ENCODE assay signal across 8 mouse cellular contexts in genomic region chr11:5892151-5892591, GRCm38 (mm10). TPM values are rescaled to one million over a fixed set of nuclear protein-coding genes. Genes with fewer than 3 reads are reported as not detected.
DNase-seq lines count a peak whose midpoint lies in the region; ATAC-seq and TF ChIP-seq lines count a peak whose summit lies in the region.

No protein-coding gene starts in this region.

- no peak for ATAC-seq in midbrain, embryonic 13.5 days
- ATAC-seq in forebrain, postnatal 0 days = no peak; the same call in 1 of the 2 replicates
- peak; percentile 91 for ATAC-seq in kidney, embryonic 15.5 days (replicated peaks; ENCODE audit: low FRiP score)
- peak; percentile 47; the same call in 1 of the 2 replicates for ATAC-seq in megakaryocyte, adult 5-6 weeks (ENCODE audit: poor library complexity, severe bottlenecking)

- H3K9ac ChIP-seq in midbrain, embryonic 13.5 days (replicated peaks) = no peak overlapping the region
- H3K9ac ChIP-seq in forebrain, postnatal 0 days = no peak overlapping the region
- H3K9ac ChIP-seq in kidney, embryonic 15.5 days = no peak overlapping the region

- 74% methylated on average over 8 of the region's 8 CpGs for WGBS in midbrain, embryonic 10.5 days
- 72% methylated on average over 8 of the region's 8 CpGs for WGBS in midbrain, embryonic 13.5 days
- 74% methylated on average over 8 of the region's 8 CpGs for WGBS in forebrain, postnatal 0 days
- WGBS in kidney, embryonic 15.5 days = 14% methylated on average over 8 of the region's 8 CpGs
- 39% methylated on average over 8 of the region's 8 CpGs for WGBS in thymus, adult 2 months

- peaks cover 17% of the 10 kb centered on the region for H3K27me3 ChIP-seq in midbrain, embryonic 10.5 days (ENCODE audit: low read depth, poor library complexity, severe bottlenecking)
- H3K27me3 ChIP-seq in midbrain, embryonic 13.5 days = 0 out of 2 replicates have a peak, but pooled peaks cover 10% of the 10 kb centered on the region
- H3K27me3 ChIP-seq in forebrain, postnatal 0 days (ENCODE audit: insufficient read depth, low read length) = no peaks in the 10 kb centered on the region
- H3K27me3 ChIP-seq in kidney, embryonic 15.5 days = 0 out of 2 replicates have a peak, but pooled peaks cover 3% of the 10 kb centered on the region
- H3K27me3 ChIP-seq in thymus, adult 2 months (ENCODE audit: control insufficient read depth, insufficient read depth, low read length) = no peaks in the 10 kb centered on the region

- no peak overlapping the region for H3K4me3 ChIP-seq in midbrain, embryonic 10.5 days
- no peak overlapping the region for H3K4me3 ChIP-seq in midbrain, embryonic 13.5 days (replicated peaks)
- H3K4me3 ChIP-seq in forebrain, postnatal 0 days (ENCODE audit: low read depth, low read length) = no peak overlapping the region
- H3K4me3 ChIP-seq in kidney, embryonic 15.5 days (replicated peaks) = no peak overlapping the region
- H3K4me3 ChIP-seq in thymus, adult 2 months (ENCODE audit: control insufficient read depth, insufficient read depth, low read length) = no peak overlapping the region

- no peaks in the 10 kb centered on the region for H3K36me3 ChIP-seq in midbrain, embryonic 10.5 days
- no peaks in the 10 kb centered on the region for H3K36me3 ChIP-seq in midbrain, embryonic 13.5 days
- no peaks in the 10 kb centered on the region for H3K36me3 ChIP-seq in forebrain, postnatal 0 days (ENCODE audit: insufficient read depth)
- no peaks in the 10 kb centered on the region for H3K36me3 ChIP-seq in kidney, embryonic 15.5 days
- no peaks in the 10 kb centered on the region for H3K36me3 ChIP-seq in thymus, adult 2 months (ENCODE audit: control insufficient read depth, insufficient read depth, low read length)

- peak overlapping the region; percentile 70 for H3K27ac ChIP-seq in midbrain, embryonic 10.5 days (replicated peaks)
- H3K27ac ChIP-seq in midbrain, embryonic 13.5 days = no peak overlapping the region
- H3K27ac ChIP-seq in forebrain, postnatal 0 days (ENCODE audit: low read depth, low read length) = 0 out of 2 replicates have a peak overlapping the region, but pooled peaks have one; percentile 35
- peak overlapping the region; percentile 70 for H3K27ac ChIP-seq in kidney, embryonic 15.5 days
- H3K27ac ChIP-seq in thymus, adult 2 months (ENCODE audit: control insufficient read depth, insufficient read depth, low read length) = no peak overlapping the region

- H3K4me1 ChIP-seq in midbrain, embryonic 10.5 days = peaks cover 60% of the 10 kb centered on the region
- H3K4me1 ChIP-seq in midbrain, embryonic 13.5 days (replicated peaks) = peaks cover 23% of the 10 kb centered on the region
- no peaks in the 10 kb centered on the region for H3K4me1 ChIP-seq in forebrain, postnatal 0 days (ENCODE audit: insufficient read depth)
- peaks cover 47% of the 10 kb centered on the region for H3K4me1 ChIP-seq in kidney, embryonic 15.5 days
- no peaks in the 10 kb centered on the region for H3K4me1 ChIP-seq in thymus, adult 2 months (replicated peaks; ENCODE audit: control insufficient read depth, insufficient read depth, low read length)

- no peak for DNase-seq in midbrain, embryonic 10.5 days (ENCODE audit: low spot score)
- DNase-seq in forebrain, postnatal 0 days = no peak
- DNase-seq in ovary, adult 18-20 months (ENCODE audit: low spot score) = no peak
- no peak for DNase-seq in urinary bladder, adult 2 months (ENCODE audit: low spot score)
- DNase-seq in thymus, adult 2 months = no peak

- no peak for TF ChIP-seq CTCF in forebrain, postnatal 0 days (IDR thresholded peaks at IDR 0.05; ENCODE audit: low read depth)
- TF ChIP-seq CTCF in thymus, adult 2 months (IDR thresholded peaks at IDR 0.05; ENCODE audit: borderline replicate concordance, control insufficient read depth, extremely low read depth, insufficient read depth, low read length, poor library complexity) = no peak

- H3K9me3 ChIP-seq in midbrain, embryonic 10.5 days (replicated peaks) = no peaks in the 10 kb centered on the region
- H3K9me3 ChIP-seq in midbrain, embryonic 13.5 days = no peaks in the 10 kb centered on the region
- H3K9me3 ChIP-seq in forebrain, postnatal 0 days (ENCODE audit: low read length) = no peaks in the 10 kb centered on the region
- H3K9me3 ChIP-seq in kidney, embryonic 15.5 days (replicated peaks) = no peaks in the 10 kb centered on the region

- H3K4me2 ChIP-seq in midbrain, embryonic 13.5 days (replicated peaks) = no peak overlapping the region
- no peak overlapping the region for H3K4me2 ChIP-seq in forebrain, postnatal 0 days (ENCODE audit: low read depth)
- H3K4me2 ChIP-seq in kidney, embryonic 15.5 days = no peak overlapping the region

- TF ChIP-seq POLR2A in thymus, adult 2 months (IDR thresholded peaks at IDR 0.05; ENCODE audit: control insufficient read depth, extremely low read depth, insufficient read depth, low read length, poor library complexity) = no peak

RNA-seq across cellular contexts. Expression of gene Myl7, which starts 6.4 kb away (rescaled TPM):
- polyA plus RNA-seq in midbrain, embryonic 10.5 days (2016; fragmentation: Nextera tagmentation; extraction: Ambion mirVana) = 2.5 and 3.7 TPM in 2 replicates
- 0.39 and 0.50 TPM in 2 replicates for polyA plus RNA-seq in midbrain, embryonic 13.5 days (2015; fragmentation: Nextera tagmentation; extraction: Ambion mirVana)
- total RNA-seq in forebrain, postnatal 0 days (2014; rRNA removed) = not detected in 2 replicates
- polyA plus RNA-seq in forebrain, postnatal 0 days (2015; fragmentation: Nextera tagmentation; extraction: Ambion mirVana) = not detected in 2 replicates
- 3.9 and 5.8 TPM in 2 replicates for polyA plus RNA-seq in kidney, embryonic 15.5 days (2015; fragmentation: Nextera tagmentation; extraction: Ambion mirVana)
- not detected in 2 replicates for total RNA-seq in megakaryocyte, adult 5-6 weeks (2015)
- total RNA-seq in megakaryocyte, adult 5-6 weeks (2017) = not detected in 2 replicates
- polyA plus RNA-seq in urinary bladder, adult 2 months (2012; rRNA removed) = 1.4 and 3.7 TPM in 2 replicates
- 19.3 and 68.0 TPM in 2 replicates for polyA plus RNA-seq in thymus, adult 2 months (2012; rRNA removed)

RNA-seq across cellular contexts. Expression of gene Pold2, which starts 14.1 kb away (rescaled TPM):
- 148 and 160 TPM in 2 replicates for polyA plus RNA-seq in midbrain, embryonic 10.5 days (2016; fragmentation: Nextera tagmentation; extraction: Ambion mirVana)
- 55.4 and 63.0 TPM in 2 replicates for polyA plus RNA-seq in midbrain, embryonic 13.5 days (2015; fragmentation: Nextera tagmentation; extraction: Ambion mirVana)
- 20.4 and 29.0 TPM in 2 replicates for total RNA-seq in forebrain, postnatal 0 days (2014; rRNA removed)
- 48.0 and 51.3 TPM in 2 replicates for polyA plus RNA-seq in forebrain, postnatal 0 days (2015; fragmentation: Nextera tagmentation; extraction: Ambion mirVana)
- 133 and 141 TPM in 2 replicates for polyA plus RNA-seq in kidney, embryonic 15.5 days (2015; fragmentation: Nextera tagmentation; extraction: Ambion mirVana)
- total RNA-seq in megakaryocyte, adult 5-6 weeks (2015) = 23.8 and 31.6 TPM in 2 replicates
- total RNA-seq in megakaryocyte, adult 5-6 weeks (2017) = 19.0 and 29.3 TPM in 2 replicates
- polyA plus RNA-seq in urinary bladder, adult 2 months (2012; rRNA removed) = 36.4 and 43.2 TPM in 2 replicates
- 309 and 345 TPM in 2 replicates for polyA plus RNA-seq in thymus, adult 2 months (2012; rRNA removed)

RNA-seq across cellular contexts. Expression of gene Aebp1, which starts 30.4 kb away (rescaled TPM):
- polyA plus RNA-seq in midbrain, embryonic 10.5 days (2016; fragmentation: Nextera tagmentation; extraction: Ambion mirVana) = 8.1 and 13.5 TPM in 2 replicates
- polyA plus RNA-seq in midbrain, embryonic 13.5 days (2015; fragmentation: Nextera tagmentation; extraction: Ambion mirVana) = 9.4 and 10.6 TPM in 2 replicates
- 9.8 and 14.9 TPM in 2 replicates for total RNA-seq in forebrain, postnatal 0 days (2014; rRNA removed)
- 15.9 and 19.8 TPM in 2 replicates for polyA plus RNA-seq in forebrain, postnatal 0 days (2015; fragmentation: Nextera tagmentation; extraction: Ambion mirVana)
- polyA plus RNA-seq in kidney, embryonic 15.5 days (2015; fragmentation: Nextera tagmentation; extraction: Ambion mirVana) = 39.0 and 52.1 TPM in 2 replicates
- not detected in 2 replicates for total RNA-seq in megakaryocyte, adult 5-6 weeks (2015)
- 0.11 and 0.12 TPM in 2 replicates for total RNA-seq in megakaryocyte, adult 5-6 weeks (2017)
- polyA plus RNA-seq in urinary bladder, adult 2 months (2012; rRNA removed) = 110 and 160 TPM in 2 replicates
- 18.5 and 22.9 TPM in 2 replicates for polyA plus RNA-seq in thymus, adult 2 months (2012; rRNA removed)

RNA-seq across cellular contexts. Expression of gene Polm, which starts 54.4 kb away (rescaled TPM):
- polyA plus RNA-seq in midbrain, embryonic 10.5 days (2016; fragmentation: Nextera tagmentation; extraction: Ambion mirVana) = 9.8 and 10.8 TPM in 2 replicates
- polyA plus RNA-seq in midbrain, embryonic 13.5 days (2015; fragmentation: Nextera tagmentation; extraction: Ambion mirVana) = 6.5 and 8.2 TPM in 2 replicates
- 7.5 and 9.7 TPM in 2 replicates for total RNA-seq in forebrain, postnatal 0 days (2014; rRNA removed)
- polyA plus RNA-seq in forebrain, postnatal 0 days (2015; fragmentation: Nextera tagmentation; extraction: Ambion mirVana) = 4.6 and 6.0 TPM in 2 replicates
- polyA plus RNA-seq in kidney, embryonic 15.5 days (2015; fragmentation: Nextera tagmentation; extraction: Ambion mirVana) = 9.2 and 9.9 TPM in 2 replicates
- 10.4 and 10.7 TPM in 2 replicates for total RNA-seq in megakaryocyte, adult 5-6 weeks (2015)
- total RNA-seq in megakaryocyte, adult 5-6 weeks (2017) = 6.0 and 8.8 TPM in 2 replicates
- 28.0 and 30.4 TPM in 2 replicates for polyA plus RNA-seq in urinary bladder, adult 2 months (2012; rRNA removed)
- polyA plus RNA-seq in thymus, adult 2 months (2012; rRNA removed) = 56.8 and 63.9 TPM in 2 replicates

RNA-seq across cellular contexts. Expression of gene Gck, which starts 57.7 kb away (rescaled TPM):
- 2.5 and 2.9 TPM in 2 replicates for polyA plus RNA-seq in midbrain, embryonic 10.5 days (2016; fragmentation: Nextera tagmentation; extraction: Ambion mirVana)
- 6.1 and 6.8 TPM in 2 replicates for polyA plus RNA-seq in midbrain, embryonic 13.5 days (2015; fragmentation: Nextera tagmentation; extraction: Ambion mirVana)
- total RNA-seq in forebrain, postnatal 0 days (2014; rRNA removed) = 8.6 and 12.9 TPM in 2 replicates
- polyA plus RNA-seq in forebrain, postnatal 0 days (2015; fragmentation: Nextera tagmentation; extraction: Ambion mirVana) = 7.1 and 7.2 TPM in 2 replicates
- polyA plus RNA-seq in kidney, embryonic 15.5 days (2015; fragmentation: Nextera tagmentation; extraction: Ambion mirVana) = 1.3 and 2.0 TPM in 2 replicates
- total RNA-seq in megakaryocyte, adult 5-6 weeks (2015) = not detected in 2 replicates
- total RNA-seq in megakaryocyte, adult 5-6 weeks (2017) = not detected in 2 replicates
- polyA plus RNA-seq in urinary bladder, adult 2 months (2012; rRNA removed) = 0.03 and 0.08 TPM in 2 replicates
- 0.58 and 0.68 TPM in 2 replicates for polyA plus RNA-seq in thymus, adult 2 months (2012; rRNA removed)

Comparison
In these comparisons a context has a peak if more than half of its experiments do, and no peak if none do; other contexts are left out.
1. H3K27ac ChIP-seq: peak in midbrain, embryonic 10.5 days (single experiment), forebrain, postnatal 0 days (single experiment) and kidney, embryonic 15.5 days (single experiment); none in midbrain, embryonic 13.5 days (single experiment) and thymus, adult 2 months (single experiment).
2. ATAC-seq: peak in kidney, embryonic 15.5 days (single experiment) and megakaryocyte, adult 5-6 weeks (single experiment); none in midbrain, embryonic 13.5 days (single experiment) and forebrain, postnatal 0 days (single experiment).